In the genomic region with DNA sequence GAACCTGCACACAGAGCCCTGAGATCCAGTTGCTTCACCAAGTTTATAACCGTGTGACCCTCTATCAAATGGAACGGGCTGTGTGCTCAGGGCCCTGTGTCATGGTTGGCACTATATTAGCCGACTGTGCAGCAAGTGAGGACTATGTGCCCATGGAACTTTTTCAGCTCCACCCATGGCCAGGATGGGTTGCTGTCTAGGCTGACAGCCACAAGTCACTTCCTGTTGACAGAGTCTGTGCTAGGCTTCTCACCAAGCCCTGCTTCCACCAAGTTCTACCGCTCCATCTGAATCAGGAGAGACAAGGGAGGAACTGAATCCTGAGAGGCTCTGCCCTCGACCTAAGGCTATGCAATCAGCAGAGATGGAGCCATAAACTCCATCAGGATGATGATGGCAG, we compare ENCODE assay signal across 17 mouse cellular contexts. TPM values are rescaled to one million over a fixed set of nuclear protein-coding genes. Genes with fewer than 3 reads are reported as not detected.
DNase-seq lines count a peak whose midpoint lies in the region; TF ChIP-seq lines count a peak whose summit lies in the region.
"Had no signal": no experiment of that assay in that cellular context is flagged by ENCODE, and none has a peak within 500 bp of the region (broad histone marks: within the 10 kb centered on the region; RNA-seq: fewer than 3 reads in every experiment).

No protein-coding gene starts in this region.

- peak; percentile 51 for DNase-seq in gastrocnemius, adult 2 months
- DNase-seq in gastrocnemius, adult 8-10 months (ENCODE audit: low spot score in 2 of 2), result no peak
- peak; percentile 82 for DNase-seq in CD4-positive helper T cell, adult 2 months (ENCODE audit: low read depth, low spot score)
- peak; percentile 78 for DNase-seq in naive thymus-derived CD4-positive, alpha-beta T cell, adult 2 months (ENCODE audit: low read depth)
- DNase-seq in cerebellum, postnatal 4 days (ENCODE audit: low spot score in 2 of 2), result no peak
- DNase-seq in kidney, postnatal 4 days, result no peak
- DNase-seq in cerebellum, postnatal 25 days, result no peak
- DNase-seq: cerebellum, adult 9-10 months; heart, postnatal 10 days; kidney, adult 8-10 months; lung, postnatal 36 days had no signal

- no peak overlapping the region for H3K4me3 ChIP-seq in gastrocnemius, adult 2 months
- no peak overlapping the region for H3K4me3 ChIP-seq in brown adipose tissue, adult 24 weeks (ENCODE audit: insufficient read depth, low read depth, low read length)
- H3K4me3 ChIP-seq: embryonic facial prominence, embryonic 12.5 days; forebrain, embryonic 10.5 days; heart, adult 2 months; layer of hippocampus, adult 2 months had no signal

- intact Hi-C loops in gastrocnemius, adult 2 months (cut with DNase I), result no loop called here

- no peak for TF ChIP-seq CTCF in gastrocnemius, adult 2 months (IDR thresholded peaks at IDR 0.05)

- peak overlapping the region; percentile 35; the same call in 1 of the 2 replicates for H3K27ac ChIP-seq in gastrocnemius, adult 2 months
- H3K27ac ChIP-seq in brown adipose tissue, adult 24 weeks (replicated peaks; ENCODE audit: low read depth, low read length), result 0 out of 2 replicates have a peak overlapping the region, but pooled peaks have one; percentile 8
- H3K27ac ChIP-seq: embryonic facial prominence, embryonic 12.5 days; forebrain, embryonic 10.5 days; heart, adult 2 months; hindbrain, embryonic 14.5 days; layer of hippocampus, adult 2 months had no signal

- H3K4me1 ChIP-seq in brown adipose tissue, adult 24 weeks (ENCODE audit: control insufficient read depth, insufficient read depth, insufficient read length, low read length), result peaks cover 10% of the 10 kb centered on the region

RNA-seq across cellular contexts. Expression of a gene that starts 6.6 kb away (rescaled TPM):
- total RNA-seq in gastrocnemius, adult 2 months (2021), result 1 to 10 TPM in 1 of 2 experiments, under 1 TPM in 1; 0.78 to 1.5 TPM
- total RNA-seq in gastrocnemius, adult 8-10 months (2022), result 1 to 10 TPM in 1 of 4 experiments, under 1 TPM in 3; 0.47 to 1.0 (median 0.83) TPM
- 0.48 and 0.58 TPM in 2 replicates for polyA plus RNA-seq in brown adipose tissue, adult 24 weeks (2012; ENCODE audit: insufficient read depth, insufficient read length, missing spikeins)

RNA-seq across cellular contexts. Expression of a gene that starts 10.1 kb away (rescaled TPM):
- 10 to 100 TPM; 11.3 to 25.5 TPM for total RNA-seq in gastrocnemius, adult 2 months (2021)
- total RNA-seq in gastrocnemius, adult 8-10 months (2022), result 10 to 100 TPM; 11.7 to 14.4 (median 13.9) TPM
- polyA plus RNA-seq in brown adipose tissue, adult 24 weeks (2012; ENCODE audit: insufficient read depth, insufficient read length, missing spikeins), result 14.7 and 20.4 TPM in 2 replicates

RNA-seq across cellular contexts. Expression of a gene that starts 15.5 kb away (rescaled TPM):
- total RNA-seq in gastrocnemius, adult 2 months (2021), result 10 to 100 TPM; 40.5 to 44.8 TPM
- 10 to 100 TPM; 42.7 to 49.4 (median 45.2) TPM for total RNA-seq in gastrocnemius, adult 8-10 months (2022)
- 17.3 and 19.4 TPM in 2 replicates for polyA plus RNA-seq in brown adipose tissue, adult 24 weeks (2012; ENCODE audit: insufficient read depth, insufficient read length, missing spikeins)

RNA-seq across cellular contexts. Expression of a gene that starts 50.1 kb away (rescaled TPM):
- 1 to 10 TPM; 1.0 to 1.1 TPM for total RNA-seq in gastrocnemius, adult 2 months (2021)
- under 1 TPM; 0.92 to 0.96 (median 0.93) TPM for total RNA-seq in gastrocnemius, adult 8-10 months (2022)
- polyA plus RNA-seq in brown adipose tissue, adult 24 weeks (2012; ENCODE audit: insufficient read depth, insufficient read length, missing spikeins), result 1.9 and 2.7 TPM in 2 replicates

RNA-seq across cellular contexts. Expression of a gene that starts 50.2 kb away (rescaled TPM):
- 10 to 100 TPM; 39.3 to 45.5 TPM for total RNA-seq in gastrocnemius, adult 2 months (2021)
- total RNA-seq in gastrocnemius, adult 8-10 months (2022), result 10 to 100 TPM; 38.7 to 49.7 (median 44.0) TPM
- 81.0 and 89.0 TPM in 2 replicates for polyA plus RNA-seq in brown adipose tissue, adult 24 weeks (2012; ENCODE audit: insufficient read depth, insufficient read length, missing spikeins)

Comparison
In these comparisons a context has a peak if more than half of its experiments do, and no peak if none do; other contexts are left out.
1. DNase-seq: peak in gastrocnemius, adult 2 months (single experiment), CD4-positive helper T cell, adult 2 months (single experiment) and naive thymus-derived CD4-positive, alpha-beta T cell, adult 2 months (single experiment); none in gastrocnemius, adult 8-10 months (0 of 2), cerebellum, postnatal 4 days (0 of 2), kidney, postnatal 4 days (0 of 2) and cerebellum, postnatal 25 days (0 of 2).